Mouse (Mus musculus) thymus, adult 2 months (tissue): ENCODE measurements at regions not wholly inside any gene's neighbourhood (a gene's known extent, or its start where the extent isn't known, plus 50 kb on each side); places are given as distances from the start of the nearest gene placed in this dataset.

ENCODE experiments used
- DNase-seq: peaks from one replicate; pipeline ENCODE4 v3.0.0; 2021
- H3K27ac ChIP-seq: fragments of 200-500 bp; 2 replicates; pipeline ENCODE4 v1.5.1; 2012; ENCODE audit warnings: low read length, control low read depth; ENCODE audit not compliant: control insufficient read depth, insufficient read depth
- H3K27me3 ChIP-seq: fragments of 200-500 bp; 2 replicates; pipeline ENCODE4 v1.6.1; 2012; ENCODE audit warnings: mild to moderate bottlenecking, low read length, moderate library complexity, mixed read lengths; ENCODE audit not compliant: control insufficient read depth, insufficient read depth
- H3K36me3 ChIP-seq: fragments of 200-500 bp; 2 replicates; pipeline ENCODE4 v1.6.1; 2012; ENCODE audit warnings: mild to moderate bottlenecking, low read length, moderate library complexity; ENCODE audit not compliant: control insufficient read depth, insufficient read depth
- H3K4me1 ChIP-seq: fragments of 200-500 bp; replicated peaks from 2 replicates; pipeline ENCODE4 v1.6.1; 2012; ENCODE audit warnings: low read length; ENCODE audit not compliant: control insufficient read depth, insufficient read depth
- H3K4me3 ChIP-seq: fragments of 200-500 bp; 2 replicates; pipeline ENCODE4 v1.5.1; 2012; ENCODE audit warnings: mild to moderate bottlenecking, low read length, control low read depth, moderate library complexity; ENCODE audit not compliant: control insufficient read depth, insufficient read depth
- CTCF ChIP-seq: fragments of 200-500 bp; IDR thresholded peaks from 2 replicates; pipeline ENCODE4 v1.5.1; 2012; ENCODE audit warnings: mild to moderate bottlenecking, control low read depth, low read length, moderate library complexity, borderline replicate concordance; ENCODE audit not compliant: control insufficient read depth, poor library complexity, insufficient read depth; ENCODE audit errors: extremely low read depth
- POLR2A ChIP-seq: fragments of 200-500 bp; IDR thresholded peaks from 2 replicates; pipeline ENCODE4 v1.6.1; 2012; ENCODE audit warnings: mild to moderate bottlenecking, low read length, control low read depth, moderate library complexity; ENCODE audit not compliant: control insufficient read depth, poor library complexity, insufficient read depth; ENCODE audit errors: extremely low read depth
- WGBS: fragments of 180-500 bp; shearing (Covaris S2); methylation state at CpG from one replicate; pipeline ENCODE4 v1.1.7; 2018; 5-methylcytosine and 5-hydroxymethylcytosine counted together

DNA sequence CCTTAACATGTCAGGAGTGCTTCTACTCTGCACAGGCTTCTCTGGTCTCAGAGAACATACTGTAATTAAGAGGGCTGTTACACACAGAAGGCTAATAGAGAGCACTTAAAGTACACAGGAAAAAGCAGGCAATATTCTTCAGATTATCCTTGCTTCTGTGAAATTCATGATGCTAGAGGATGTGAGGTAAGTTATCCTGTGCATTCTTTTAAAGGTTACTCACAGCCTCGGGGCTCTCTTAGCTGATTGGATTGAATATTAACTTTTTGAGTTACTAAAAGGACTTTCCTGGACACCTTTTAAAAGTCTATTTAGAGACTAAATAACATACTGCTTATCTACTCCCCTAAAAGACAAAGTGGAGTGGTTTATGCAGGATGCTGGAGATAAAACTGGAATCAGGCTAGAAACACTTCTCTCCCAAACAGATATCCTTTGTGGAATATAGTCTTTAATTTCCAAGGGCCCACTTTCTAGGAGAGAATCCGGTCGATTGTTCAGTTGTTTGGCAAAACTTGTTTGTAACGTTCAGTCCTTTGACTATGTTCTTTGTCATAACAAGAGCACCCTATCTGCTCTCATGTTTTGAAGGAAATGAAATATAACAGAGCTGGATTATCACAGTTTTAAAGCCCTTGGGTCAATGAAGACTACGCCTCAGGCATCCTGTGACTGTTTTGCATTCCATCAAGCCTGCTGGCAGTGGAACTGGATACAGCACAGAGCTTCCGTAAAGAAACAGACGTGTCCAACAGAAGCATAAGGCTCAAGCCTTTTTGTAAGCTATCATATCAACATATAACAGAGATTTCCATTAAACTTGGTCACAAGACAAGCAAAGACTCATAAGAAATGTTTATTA is 537.5 kb upstream of the Map3k7 start:
- Histone ChIP-seq H3K4me1 (no peaks in the 10 kb centered on the region), H3K4me3 (no peak overlapping the region), H3K27me3 (no peaks in the 10 kb centered on the region), H3K36me3 (no peaks in the 10 kb centered on the region), H3K27ac (no peak overlapping the region)
- DNase-seq = no peak
- 89% methylated on average over 7 of the region's 7 CpGs for WGBS
- TF ChIP-seq POLR2A = no peak
- TF ChIP-seq CTCF = no peak

DNA sequence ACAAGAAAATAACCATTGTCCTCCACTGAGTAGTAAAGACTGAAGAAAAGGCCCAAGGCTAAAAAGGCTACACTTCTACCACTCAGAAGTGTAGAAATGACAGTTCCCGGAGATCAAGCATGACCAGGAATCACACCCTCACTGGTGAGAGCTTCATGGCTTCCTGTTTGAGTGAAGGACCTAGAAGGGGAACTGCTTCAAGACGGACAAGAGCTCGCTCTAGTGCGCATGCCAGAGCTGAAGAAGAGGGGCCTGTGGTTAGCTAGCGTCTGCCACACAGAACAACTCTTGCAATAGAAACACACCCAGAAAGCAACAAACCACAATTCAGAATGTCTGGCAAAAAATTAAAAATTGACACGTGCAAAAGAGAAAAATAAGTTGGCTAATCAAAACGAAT is 530.0 kb upstream of the Map3k7 start:
- Histone ChIP-seq H3K4me1 (no peaks in the 10 kb centered on the region), H3K4me3 (no peak overlapping the region)
- no peak for TF ChIP-seq POLR2A
- no peak for TF ChIP-seq CTCF

GRCm38 (mm10) chr4:31454898-31455297 is 509.0 kb upstream of the Map3k7 start:
- 77% methylated on average over 7 of the region's 7 CpGs for WGBS
- TF ChIP-seq CTCF (no peak), POLR2A (no peak)
- no peak for DNase-seq
- H3K36me3 ChIP-seq = no peaks in the 10 kb centered on the region
- H3K27ac ChIP-seq = no peak overlapping the region
- no peak overlapping the region for H3K4me3 ChIP-seq
- no peaks in the 10 kb centered on the region for H3K4me1 ChIP-seq
- H3K27me3 ChIP-seq = no peaks in the 10 kb centered on the region

More for the DNA sequence above, 530.0 kb upstream of the Map3k7 start:
- H3K27ac ChIP-seq = no peak overlapping the region
- no peaks in the 10 kb centered on the region for H3K36me3 ChIP-seq
- WGBS = 10% methylated on average over 7 of the region's 7 CpGs
- no peak for DNase-seq
- no peaks in the 10 kb centered on the region for H3K27me3 ChIP-seq

- H3K36me3 ChIP-seq = no peaks in the 10 kb centered on the region
- H3K4me3 ChIP-seq = no peak overlapping the region
- no peak overlapping the region for H3K27ac ChIP-seq
- no peaks in the 10 kb centered on the region for H3K27me3 ChIP-seq
- 32% methylated on average over 4 of the region's 4 CpGs for WGBS
- H3K4me1 ChIP-seq = no peaks in the 10 kb centered on the region
- DNase-seq = no peak
- TF ChIP-seq POLR2A = no peak
- TF ChIP-seq CTCF = no peak
Observed at GRCm38 (mm10) chr4:31455466-31455865, 508.4 kb upstream of the Map3k7 start.

GRCm38 (mm10) chr4:31462456-31462855 is 501.4 kb upstream of the Map3k7 start:
- H3K4me3 ChIP-seq = no peak overlapping the region
- H3K4me1 ChIP-seq = no peaks in the 10 kb centered on the region
- DNase-seq = no peak
- H3K27ac ChIP-seq = no peak overlapping the region
- H3K36me3 ChIP-seq = no peaks in the 10 kb centered on the region
- TF ChIP-seq POLR2A = no peak
- TF ChIP-seq CTCF = no peak
- H3K27me3 ChIP-seq = no peaks in the 10 kb centered on the region
- WGBS = 78% methylated on average over 4 of the region's 4 CpGs

- Histone ChIP-seq H3K27me3 (no peaks in the 10 kb centered on the region), H3K36me3 (no peaks in the 10 kb centered on the region), H3K27ac (no peak overlapping the region), H3K4me1 (no peaks in the 10 kb centered on the region), H3K4me3 (no peak overlapping the region)
- WGBS = 85% methylated on average over 5 of the region's 5 CpGs
- no peak for TF ChIP-seq POLR2A
- DNase-seq = no peak
Observed at GRCm38 (mm10) chr4:31463130-31463698, 500.7 kb upstream of the Map3k7 start.

GRCm38 (mm10) chr4:31468306-31468705 is 495.6 kb upstream of the Map3k7 start:
- no peak overlapping the region for H3K4me3 ChIP-seq
- no peaks in the 10 kb centered on the region for H3K4me1 ChIP-seq
- no peak overlapping the region for H3K27ac ChIP-seq
- no peak for TF ChIP-seq CTCF
- TF ChIP-seq POLR2A = no peak
- H3K27me3 ChIP-seq = no peaks in the 10 kb centered on the region
- H3K36me3 ChIP-seq = no peaks in the 10 kb centered on the region
- 88% methylated on average over 9 of the region's 9 CpGs for WGBS
- DNase-seq = no peak
